Mouse (Mus musculus): ENCODE results near the gene Pitx1.

Gene Pitx1

GRCm38 (mm10) chr13:55830833-55831721 lies 4.9 kb downstream of the Pitx1 start:
- no peak for DNase-seq (ENCODE audit: low spot score)

GRCm38 (mm10) chr13:55830081-55830832 lies 5.7 kb downstream of the Pitx1 start:
- DNase-seq (ENCODE audit: low spot score): no peak

GRCm38 (mm10) chr13:55829018-55829655 lies 6.9 kb downstream of the Pitx1 start:
- DNase-seq (ENCODE audit: low spot score): no peak

- DNase-seq (ENCODE audit: low spot score): no peak
Observed at GRCm38 (mm10) chr13:55828141-55829017, 7.6 kb downstream of the Pitx1 start.

GRCm38 (mm10) chr13:55827679-55828140 lies 8.3 kb downstream of the Pitx1 start:
- DNase-seq (ENCODE audit: low spot score): no peak

- no peak for DNase-seq (ENCODE audit: low spot score)
Observed at GRCm38 (mm10) chr13:55826796-55827678, 9.0 kb downstream of the Pitx1 start.

- DNase-seq (ENCODE audit: low spot score): no peak
Observed at GRCm38 (mm10) chr13:55826008-55826671, 9.9 kb downstream of the Pitx1 start.

- DNase-seq (ENCODE audit: low spot score): no peak
Observed at GRCm38 (mm10) chr13:55825245-55825681, 10.7 kb downstream of the Pitx1 start.

- DNase-seq (ENCODE audit: low spot score): no peak
Observed at GRCm38 (mm10) chr13:55824151-55824945, 11.6 kb downstream of the Pitx1 start.

- DNase-seq (ENCODE audit: low spot score): no peak
Observed at GRCm38 (mm10) chr13:55822499-55822898, 13.5 kb downstream of the Pitx1 start.

GRCm38 (mm10) chr13:55814834-55815233 lies 21.2 kb downstream of the Pitx1 start:
- DNase-seq (ENCODE audit: low spot score): no peak

GRCm38 (mm10) chr13:55813490-55814016 lies 22.4 kb downstream of the Pitx1 start:
- DNase-seq (ENCODE audit: low spot score): no peak

GRCm38 (mm10) chr13:55810947-55811346 lies 25.0 kb downstream of the Pitx1 start:
- no peak for DNase-seq (ENCODE audit: low spot score)

- no peak for DNase-seq (ENCODE audit: low spot score)
Observed at GRCm38 (mm10) chr13:55809707-55810106, 26.3 kb downstream of the Pitx1 start.

- no peak for DNase-seq (ENCODE audit: low spot score)
Observed at GRCm38 (mm10) chr13:55809041-55809623, 26.9 kb downstream of the Pitx1 start.

GRCm38 (mm10) chr13:55803973-55804372 lies 32.0 kb downstream of the Pitx1 start:
- no peak for DNase-seq (ENCODE audit: low spot score)

GRCm38 (mm10) chr13:55801246-55801645 lies 34.7 kb downstream of the Pitx1 start:
- no peak for DNase-seq (ENCODE audit: low spot score)

- no peak for DNase-seq (ENCODE audit: low spot score)
Observed at GRCm38 (mm10) chr13:55786120-55786519, 49.9 kb downstream of the Pitx1 start.

Data from urinary bladder, postnatal 10 days (tissue).